Mouse (Mus musculus) activated CD4-positive, CD25-positive, alpha-beta regulatory T cell, adult 4 months (primary cell): Measurements from ENCODE around the gene Pola2. TPM values are rescaled to one million over a fixed set of nuclear protein-coding genes. Genes with fewer than 3 reads are reported as not detected.

Experiments used
- ATAC-seq: one replicate; pipeline ENCODE4 v1.8.0; 2017
- polyA plus RNA-seq, 2 experiments: library from polyadenylated mRNA; unstranded; fragments of 100-300 nt; shearing (Covaris generic); gene quantifications; one replicate each; pipeline ENCODE4 v1.2.1; 2017

Gene Pola2
- polyA plus RNA-seq, 2 experiments from 2014 or later: 16.5 to 17.5 TPM

- no peak for ATAC-seq
These were observed 802 bp upstream of the Pola2 start for GRCm38 (mm10) chr19:5964804-5965203.

DNA sequence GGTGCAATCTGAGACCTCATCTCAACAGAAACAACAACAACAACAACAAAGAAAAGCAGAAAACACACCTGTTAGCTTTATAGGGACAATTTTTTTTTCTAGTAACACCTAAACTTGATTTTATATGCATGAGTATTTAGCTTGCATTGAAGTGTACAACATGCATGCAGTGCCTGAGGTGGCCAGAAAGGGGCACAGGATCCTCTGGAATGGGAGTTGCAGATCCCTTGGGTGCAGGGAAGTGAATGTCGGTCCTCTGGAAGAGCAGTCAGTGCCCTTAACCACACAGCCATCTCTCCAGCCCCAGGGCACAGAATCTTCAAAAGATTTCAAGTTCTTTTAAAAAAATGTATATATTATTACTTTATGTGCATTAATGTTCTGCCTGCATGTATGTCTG is 1.4 kb downstream of the Pola2 start:
- no peak for ATAC-seq

GRCm38 (mm10) chr19:5957371-5957770 is 6.6 kb downstream of the Pola2 start:
- ATAC-seq: no peak

- no peak for ATAC-seq
These were observed 7.3 kb downstream of the Pola2 start for GRCm38 (mm10) chr19:5956685-5957084.

DNA sequence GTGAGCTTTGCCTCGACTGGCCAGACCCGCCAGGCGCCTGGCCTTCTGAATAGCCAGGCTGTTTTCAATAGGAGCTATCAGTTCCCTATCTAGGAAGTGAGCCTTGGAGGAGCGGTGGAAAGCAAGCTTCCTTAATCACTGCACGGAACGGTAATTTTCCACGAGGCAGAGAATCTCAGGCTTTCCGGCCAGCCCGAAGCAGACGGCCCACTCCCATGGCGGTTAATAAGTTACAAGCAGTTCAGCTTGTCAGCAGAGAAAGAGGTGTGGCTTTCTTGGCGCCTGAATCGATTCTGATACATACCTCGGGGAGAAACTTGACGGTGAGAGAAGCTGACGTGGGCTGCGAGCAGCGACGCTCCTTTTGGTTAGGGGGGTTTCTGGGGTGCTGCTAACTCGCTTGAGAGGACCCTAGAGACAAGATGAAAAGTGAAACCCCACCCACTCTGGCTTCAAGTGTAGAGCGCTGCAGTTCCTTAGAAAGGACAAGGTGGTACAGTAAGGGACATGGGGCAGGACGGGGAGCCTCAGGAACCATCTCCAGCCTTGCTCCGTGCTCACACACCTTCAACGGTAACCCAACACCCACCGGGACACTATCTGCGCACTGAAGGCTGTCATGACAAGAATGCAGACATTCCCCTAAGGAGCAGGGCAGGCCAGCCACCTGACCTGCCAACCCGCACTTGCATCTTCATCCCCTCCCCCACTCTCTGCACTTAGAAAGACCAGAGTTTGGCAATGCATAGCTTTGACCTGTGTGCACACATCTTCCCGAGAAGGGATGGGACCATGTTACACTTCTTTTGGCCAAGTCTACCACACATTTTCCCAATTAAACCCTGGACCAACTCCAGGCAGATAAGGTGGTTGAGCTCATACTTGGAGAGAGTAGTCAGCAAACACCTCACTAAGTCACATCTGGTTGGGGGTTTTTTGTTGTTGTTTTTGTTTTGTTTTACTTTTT is 8.0 kb downstream of the Pola2 start:
- no peak for ATAC-seq

- ATAC-seq: no peak
These were observed 9.1 kb downstream of the Pola2 start for GRCm38 (mm10) chr19:5954936-5955335.

- ATAC-seq: no peak
These were observed 9.8 kb downstream of the Pola2 start for GRCm38 (mm10) chr19:5954031-5954710.

DNA sequence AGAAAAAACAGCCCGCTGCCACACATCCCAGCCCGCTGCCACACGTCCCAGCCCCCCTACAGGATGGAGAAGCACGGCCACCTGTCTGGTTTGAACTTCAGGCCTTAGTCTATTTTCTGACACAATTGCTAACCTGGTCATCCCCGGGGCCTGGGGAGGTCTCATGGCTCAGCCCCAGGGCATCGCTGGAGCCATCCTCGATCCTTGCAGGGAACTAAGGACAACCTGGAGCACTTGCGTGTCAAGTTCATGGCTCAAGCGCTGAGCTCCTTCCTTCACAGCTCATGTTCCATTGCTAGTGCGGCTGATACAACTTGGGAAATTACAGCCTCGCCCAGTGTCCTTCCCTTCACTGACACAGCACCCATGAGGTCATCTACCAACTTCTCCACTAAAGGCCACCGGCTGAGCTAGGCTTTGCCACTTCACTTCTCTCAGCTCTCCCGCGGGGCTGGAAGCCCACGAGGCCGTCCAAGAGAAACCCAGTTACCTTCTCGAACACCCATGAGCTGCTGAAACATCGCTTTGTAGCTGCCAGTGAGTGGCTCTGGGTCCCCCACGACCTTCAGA is 10.7 kb downstream of the Pola2 start:
- no peak for ATAC-seq

- no peak for ATAC-seq
These were observed 11.8 kb downstream of the Pola2 start for GRCm38 (mm10) chr19:5952071-5952691.

DNA sequence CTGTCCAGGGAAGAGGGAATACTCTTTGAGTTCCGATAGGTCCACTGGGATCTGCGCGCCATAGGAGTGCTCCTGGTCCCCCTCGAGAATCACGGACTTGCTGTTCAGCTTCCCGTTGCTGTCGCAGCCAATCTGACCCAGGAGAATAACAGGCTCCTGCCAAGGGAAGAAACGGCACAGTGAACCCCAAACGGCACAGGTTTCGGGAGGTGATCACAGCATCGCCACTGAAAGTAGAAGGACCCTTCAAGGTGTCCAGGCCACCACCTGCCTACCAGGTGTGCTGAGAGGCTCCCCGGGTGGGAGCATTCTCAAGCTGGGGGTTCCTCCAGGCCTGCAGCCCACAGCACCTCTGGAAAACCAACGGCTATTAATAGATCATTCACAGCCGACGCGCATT is 12.4 kb downstream of the Pola2 start:
- no peak for ATAC-seq

- ATAC-seq: no peak
These were observed 13.8 kb downstream of the Pola2 start for GRCm38 (mm10) chr19:5950218-5950617.

DNA sequence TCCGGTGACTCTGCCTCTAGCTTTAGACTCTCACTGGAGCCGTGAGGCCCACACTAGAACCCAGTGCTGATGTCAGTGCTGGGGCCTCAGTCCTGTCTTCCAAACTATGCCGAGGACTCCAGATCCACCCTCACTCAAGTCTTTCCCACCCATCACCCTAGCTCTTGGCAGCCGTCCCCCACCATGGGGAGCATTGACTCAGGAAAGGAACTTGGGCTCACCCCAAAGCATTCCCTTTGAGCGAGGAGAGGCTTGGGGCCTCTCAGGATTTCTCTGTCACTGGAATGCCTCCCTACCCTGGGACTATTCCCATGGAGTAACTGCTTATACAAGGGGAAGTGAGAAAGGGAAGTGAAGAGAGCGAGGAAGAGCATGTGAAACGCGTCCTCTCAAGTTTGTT is 18.1 kb downstream of the Pola2 start:
- no peak for ATAC-seq

GRCm38 (mm10) chr19:5945027-5945426 is 19.0 kb downstream of the Pola2 start:
- ATAC-seq: no peak

GRCm38 (mm10) chr19:5944145-5944544 is 19.9 kb downstream of the Pola2 start:
- no peak for ATAC-seq

DNA sequence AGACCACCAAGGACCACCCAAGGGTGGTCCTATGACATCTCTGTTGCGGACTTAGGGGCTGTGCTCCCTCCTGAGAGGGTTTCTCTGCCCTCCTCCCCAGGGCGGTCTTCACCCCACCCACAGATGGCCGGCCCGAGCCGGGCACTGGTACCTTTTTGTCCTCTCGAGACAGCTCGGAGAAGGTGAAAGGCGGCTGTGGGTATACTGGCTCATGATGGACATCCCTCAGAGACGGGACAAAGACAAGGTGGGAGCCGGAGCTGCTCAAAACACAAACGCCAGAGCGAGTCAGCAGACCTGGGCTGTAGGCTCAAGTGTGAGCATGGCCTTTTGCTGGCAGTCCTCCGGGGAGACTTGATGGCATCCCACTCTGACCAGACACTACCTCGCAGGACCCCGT is 20.6 kb downstream of the Pola2 start:
- ATAC-seq: no peak

GRCm38 (mm10) chr19:5942581-5942980 is 21.4 kb downstream of the Pola2 start:
- ATAC-seq: no peak

GRCm38 (mm10) chr19:5940656-5941055 is 23.3 kb downstream of the Pola2 start:
- no peak for ATAC-seq

DNA sequence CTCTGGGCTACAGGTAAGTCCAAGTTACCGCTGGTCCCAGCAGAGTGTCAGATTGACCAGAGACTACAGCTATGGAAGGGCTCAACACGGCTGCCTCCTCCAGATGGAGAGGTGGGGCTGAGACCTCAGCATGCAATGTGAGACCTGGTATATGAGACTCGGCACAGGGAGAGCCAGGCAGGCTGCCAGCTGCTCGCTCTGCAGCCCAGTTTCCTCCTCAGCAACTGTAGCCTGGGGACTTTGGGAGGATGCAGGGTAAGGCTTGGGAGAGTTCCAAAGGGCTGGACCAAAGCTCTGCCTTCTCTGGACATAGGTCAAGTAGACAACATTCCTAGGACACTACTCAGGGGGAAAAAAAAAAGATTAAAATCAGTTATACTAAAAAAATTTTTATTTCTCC is 23.8 kb downstream of the Pola2 start:
- ATAC-seq: no peak

- ATAC-seq: no peak
These were observed 24.3 kb downstream of the Pola2 start for GRCm38 (mm10) chr19:5939715-5940114.

DNA sequence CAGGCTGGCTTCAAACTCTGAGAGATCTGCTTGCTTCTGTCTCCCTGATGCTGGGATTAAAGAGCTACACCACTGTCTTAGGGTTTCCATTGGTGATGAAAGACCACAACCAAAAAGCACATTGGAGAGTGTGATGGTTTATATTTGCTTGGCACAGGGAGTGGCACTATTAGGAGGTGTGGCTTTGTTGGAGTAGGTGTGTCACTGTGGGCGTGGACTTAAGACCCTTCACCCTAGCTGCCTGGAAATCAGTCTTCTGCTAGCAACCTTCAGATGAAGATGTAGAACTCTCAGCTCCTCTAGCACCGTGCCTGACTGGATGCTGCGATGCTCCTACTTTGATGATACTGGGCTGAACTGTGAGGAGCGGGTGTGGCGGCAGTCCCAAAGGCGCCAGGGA is 25.5 kb downstream of the Pola2 start:
- no peak for ATAC-seq

DNA sequence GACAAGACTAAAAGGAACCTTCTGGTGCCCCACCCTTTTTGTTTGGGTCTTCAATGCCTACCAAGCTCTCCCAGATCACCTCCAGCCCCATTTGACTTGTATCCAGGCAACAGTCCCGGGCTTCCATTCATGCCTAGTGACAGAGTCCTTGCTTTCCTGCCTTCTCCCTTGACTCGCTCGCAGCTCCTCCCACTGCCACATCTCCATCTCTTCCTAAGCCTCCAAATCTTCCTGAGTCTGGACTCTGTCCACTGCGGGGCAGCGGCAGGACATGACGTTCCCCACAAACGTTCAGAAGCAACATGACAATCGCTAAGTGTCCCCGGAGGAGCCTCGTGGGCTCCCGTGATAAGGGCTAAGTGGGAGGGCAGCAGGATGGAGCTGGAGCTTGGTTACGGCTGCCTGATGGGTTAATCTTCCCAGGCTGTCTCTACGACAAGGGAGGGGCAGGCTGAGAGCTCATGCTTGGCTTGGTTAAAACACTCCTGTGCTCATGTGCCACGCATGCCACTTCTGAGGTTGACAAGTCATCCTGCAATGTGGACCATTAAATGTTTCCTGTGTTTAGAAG is 26.1 kb downstream of the Pola2 start:
- no peak for ATAC-seq

- no peak for ATAC-seq
These were observed 26.7 kb downstream of the Pola2 start for GRCm38 (mm10) chr19:5937095-5937835.
